Mouse (Mus musculus) layer of hippocampus, adult 11-12 months (tissue): ENCODE measurements at regions not wholly inside any gene's neighbourhood (a gene's known extent, or its start where the extent isn't known, plus 50 kb on each side); places are given as distances from the start of the nearest gene placed in this dataset.
A peak's percentile ranks its signal among the peaks of the same experiment; 100 is the strongest.
"Not testable (repeated sequence)": the region's sequence is repeated elsewhere in the genome, so short reads cannot be mapped to it uniquely, and the experiment has no call there.

Experiments used
- DNase-seq: peaks from one replicate; pipeline ENCODE4 v3.0.0; 2022; ENCODE audit warnings: low spot score

DNA sequence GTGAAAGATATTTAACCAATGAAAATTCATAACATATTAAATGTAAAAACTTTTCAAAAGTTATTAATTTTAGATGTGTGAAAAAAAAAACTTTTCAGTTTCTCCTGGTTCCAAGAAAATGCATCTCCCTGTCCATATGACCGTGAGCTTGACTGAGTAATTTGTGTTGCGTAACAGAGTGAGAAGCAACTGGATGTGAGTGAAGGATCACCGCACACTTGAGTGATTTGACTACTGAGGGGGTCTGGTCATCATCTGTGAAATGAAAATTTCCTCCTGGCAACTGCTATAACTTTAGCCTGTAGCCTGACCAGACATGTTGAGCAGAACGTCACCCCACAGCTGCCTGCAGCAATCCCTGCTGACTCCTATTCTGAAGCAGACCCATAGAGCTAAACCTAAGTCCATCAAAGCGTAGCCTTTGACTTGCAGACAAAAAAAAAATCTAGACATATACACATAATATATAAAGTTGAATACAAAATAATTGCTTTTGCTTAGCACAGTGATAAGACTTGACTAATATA is 461.2 kb downstream of the Brinp3 start:
- no peak for DNase-seq

DNA sequence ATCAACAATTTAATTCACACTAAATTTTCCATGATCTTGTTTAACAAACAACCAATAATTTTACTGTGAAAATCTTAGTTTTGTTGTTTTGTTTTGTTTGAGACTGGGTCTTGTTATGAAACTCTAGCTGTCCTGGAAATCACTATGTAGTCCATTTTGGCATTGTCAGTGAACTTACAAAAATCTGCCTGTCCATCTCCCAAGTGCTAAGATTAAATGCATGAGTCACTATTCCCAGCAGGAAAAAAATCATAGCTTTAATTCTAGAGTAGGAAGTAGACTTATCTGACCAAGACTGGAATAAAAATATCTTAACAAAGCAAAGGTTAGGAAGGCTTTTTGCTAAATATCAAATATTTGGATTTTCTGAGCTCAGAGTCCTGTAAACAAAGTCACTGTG is 461.8 kb downstream of the Brinp3 start:
- no peak for DNase-seq

DNA sequence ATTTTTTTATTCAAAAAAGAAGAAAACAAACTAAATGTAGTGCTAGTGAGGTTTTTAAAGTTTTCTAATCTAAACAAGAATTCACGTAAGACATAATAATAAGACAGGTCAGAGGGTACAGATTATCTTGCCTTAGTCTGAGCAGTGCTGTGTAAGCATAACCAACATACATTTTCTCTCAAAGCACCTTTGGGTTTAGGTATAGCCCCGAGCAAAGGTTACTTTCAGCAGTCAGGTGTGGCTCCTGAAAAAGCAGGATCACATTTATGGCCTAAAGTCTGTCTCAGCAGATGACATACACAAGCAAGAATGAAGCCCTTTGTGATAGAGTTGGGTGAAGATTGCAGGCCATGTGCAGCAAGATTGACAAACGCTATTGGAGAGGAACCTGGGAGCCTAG is 465.9 kb downstream of the Brinp3 start:
- no peak for DNase-seq

DNA sequence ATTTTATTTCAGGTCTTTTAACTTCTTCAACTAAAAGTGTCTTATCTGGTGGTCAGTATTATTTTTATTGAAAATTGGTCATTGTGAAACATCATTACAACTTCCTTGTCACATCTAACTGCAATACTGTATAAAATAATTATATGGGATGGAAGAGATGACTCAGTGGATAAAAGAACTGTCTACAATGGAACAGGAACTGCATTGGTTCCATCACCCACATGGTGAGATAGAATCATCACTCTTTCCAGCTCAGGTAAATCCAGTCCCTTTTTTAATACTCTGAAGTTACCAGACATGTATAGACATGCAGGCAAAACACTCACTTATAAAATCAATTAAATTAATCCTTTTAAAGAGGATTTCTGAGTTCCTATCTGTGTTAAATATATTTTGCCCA is 473.0 kb downstream of the Brinp3 start:
- no peak for DNase-seq

DNA sequence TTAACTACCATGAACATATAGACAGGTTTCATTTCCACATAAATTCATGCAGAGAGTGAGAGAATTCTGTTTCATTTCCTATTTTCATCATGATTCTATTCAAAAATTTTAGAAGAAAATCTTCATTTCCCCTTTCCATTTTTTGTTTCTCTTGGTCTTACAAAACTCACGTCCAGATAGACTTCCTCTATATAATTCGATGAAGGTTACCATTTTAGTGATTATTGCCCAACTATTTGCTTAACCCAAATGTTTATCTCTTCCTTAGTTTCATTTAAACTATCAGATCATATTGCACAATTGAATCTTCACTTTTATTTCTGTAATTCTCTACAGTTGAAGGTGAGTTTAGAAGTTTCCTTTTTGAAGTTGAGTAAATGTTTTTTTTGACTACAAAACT is 473.4 kb downstream of the Brinp3 start:
- no peak for DNase-seq

DNA sequence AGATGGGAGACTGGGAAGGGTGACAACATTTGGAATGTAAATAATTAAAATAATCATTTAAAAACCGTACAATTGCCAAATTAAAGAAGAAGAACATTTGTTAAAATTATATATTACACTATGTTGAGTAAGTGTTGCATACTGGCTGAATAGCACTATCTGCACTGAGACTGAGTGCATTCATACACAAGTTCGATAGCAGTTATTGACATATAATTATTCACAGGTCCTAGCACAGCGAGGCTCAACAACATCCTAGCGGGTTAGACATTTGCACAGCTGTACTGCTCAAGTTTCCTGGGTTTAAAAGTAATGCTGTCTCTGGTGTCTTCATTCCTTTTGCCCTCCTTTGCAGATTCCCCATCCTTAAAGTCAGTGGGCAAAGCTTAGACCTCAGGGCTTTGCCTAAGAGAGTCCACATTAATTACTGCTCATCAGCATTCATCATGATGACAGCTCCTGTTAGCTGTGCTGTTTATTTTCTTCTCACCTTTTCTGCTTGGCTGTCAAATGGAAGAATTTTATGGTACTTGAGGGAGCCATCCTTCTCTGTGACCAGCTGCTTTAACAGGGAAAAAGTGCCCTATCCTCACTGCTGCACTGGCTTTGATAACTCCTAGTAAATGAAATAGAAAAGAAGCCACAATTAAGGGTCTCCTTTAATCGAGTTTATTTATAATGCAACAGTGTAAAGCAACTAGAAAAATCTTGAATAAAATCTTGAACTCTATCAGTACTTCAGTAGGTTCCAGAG is 489.1 kb downstream of the Brinp3 start:
- no peak for DNase-seq

DNA sequence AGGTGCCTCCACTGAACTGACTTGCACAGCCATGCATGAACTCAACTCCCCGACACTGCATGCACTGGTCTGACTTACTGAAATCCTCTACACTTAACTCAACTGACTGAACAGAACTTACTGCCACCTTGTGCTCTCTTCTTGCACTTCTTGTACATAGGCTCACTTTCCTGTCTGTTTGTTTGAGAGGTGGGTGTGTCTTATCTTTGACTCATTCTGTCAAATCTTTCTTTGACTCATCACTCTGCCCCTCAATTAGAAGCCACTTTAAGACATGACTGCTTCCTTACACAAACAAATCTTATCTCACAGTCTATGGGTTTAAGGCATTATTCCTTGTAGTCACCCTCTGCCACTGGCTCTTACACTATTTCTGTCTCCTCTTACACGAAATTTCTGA is 505.5 kb downstream of the Brinp3 start:
- DNase-seq: no peak

DNA sequence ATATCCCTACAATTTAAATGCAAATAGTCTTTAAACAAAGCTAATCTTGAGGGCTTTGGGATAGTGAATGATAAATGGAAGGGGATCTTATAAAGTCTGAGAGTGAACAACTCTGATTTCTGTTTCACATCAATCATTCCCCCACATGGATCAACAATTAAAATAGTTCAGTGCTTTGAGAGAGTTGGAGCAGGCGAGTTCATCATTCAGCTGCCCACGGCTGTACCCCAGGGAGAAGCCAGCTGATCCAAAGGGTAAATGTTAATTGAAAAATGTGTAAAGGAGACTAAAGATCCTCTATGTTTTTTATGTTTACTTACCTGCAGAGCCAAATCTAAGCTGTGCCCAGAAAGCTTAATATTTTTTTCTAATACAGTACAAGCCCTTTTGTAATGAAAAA is 553.2 kb downstream of the Brinp3 start:
- no peak for DNase-seq

DNA sequence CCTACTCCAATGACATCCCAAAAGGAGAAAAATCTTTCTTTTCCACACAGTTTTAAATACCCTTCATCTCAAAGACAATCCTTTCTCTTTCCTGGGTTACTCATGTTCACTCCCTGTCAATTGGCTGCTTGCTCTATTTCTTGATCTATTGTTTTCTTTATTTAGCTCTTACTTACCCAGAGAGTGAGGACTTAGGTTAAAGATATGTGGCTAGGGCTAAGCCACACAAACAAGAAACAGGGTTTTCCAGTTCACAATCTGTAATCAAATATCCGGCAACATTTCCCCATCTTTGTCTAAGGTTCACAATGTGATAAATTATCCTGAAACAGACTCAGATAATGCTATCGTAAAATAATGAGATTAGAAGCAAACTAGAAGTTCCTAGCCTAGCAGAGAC is 563.9 kb downstream of the Brinp3 start:
- no peak for DNase-seq

DNA sequence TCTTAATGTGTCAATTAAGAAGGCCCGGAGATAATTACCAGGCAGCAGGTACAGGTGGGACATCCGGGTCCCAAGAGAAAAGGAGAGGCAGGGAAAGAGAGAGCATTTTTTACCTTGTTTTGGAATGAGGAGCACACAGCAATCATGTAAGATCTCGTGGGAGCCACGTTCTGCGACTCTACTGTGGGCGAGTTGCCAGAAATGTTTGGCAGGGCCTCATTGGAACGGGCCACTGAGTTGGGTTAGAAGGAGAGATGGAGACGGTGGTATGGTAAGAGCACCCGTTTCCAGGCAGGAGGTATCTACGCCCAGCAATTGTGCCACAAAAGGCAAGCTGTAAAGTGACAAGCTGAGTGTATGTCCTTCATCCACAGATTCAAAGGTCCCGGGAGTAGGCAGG is 579.6 kb downstream of the Brinp3 start:
- no peak for DNase-seq

DNA sequence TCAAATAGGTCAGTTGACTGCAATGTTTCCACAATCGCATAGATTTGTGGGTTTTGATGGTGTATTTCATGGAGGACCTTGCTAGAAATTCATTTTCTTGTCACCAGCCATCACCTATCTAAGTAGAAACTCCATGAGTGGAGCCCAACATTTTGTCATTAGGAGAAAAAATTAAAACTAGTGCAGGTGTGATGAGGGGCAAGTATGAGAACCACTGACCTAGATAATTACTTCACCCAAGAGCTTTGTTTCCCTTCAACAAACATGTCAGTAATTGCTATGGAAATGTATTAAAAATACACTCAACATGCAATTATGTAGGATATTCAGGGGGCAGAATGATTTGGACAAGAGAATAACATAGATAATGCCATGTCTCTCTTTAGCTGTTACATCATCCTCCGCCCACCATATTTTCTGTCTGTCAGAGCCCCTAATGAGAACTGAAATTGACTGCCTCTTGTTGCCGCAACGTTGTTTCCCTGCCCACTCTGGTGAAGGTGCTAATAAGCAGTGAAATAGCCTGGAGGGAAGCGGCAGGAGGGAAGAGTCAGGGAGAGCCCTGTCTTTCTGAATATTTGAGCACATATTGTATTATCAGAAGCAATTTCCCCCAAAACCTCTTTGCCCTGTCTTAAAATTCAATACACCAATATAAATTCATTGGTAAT is 589.7 kb downstream of the Brinp3 start:
- no peak for DNase-seq

DNA sequence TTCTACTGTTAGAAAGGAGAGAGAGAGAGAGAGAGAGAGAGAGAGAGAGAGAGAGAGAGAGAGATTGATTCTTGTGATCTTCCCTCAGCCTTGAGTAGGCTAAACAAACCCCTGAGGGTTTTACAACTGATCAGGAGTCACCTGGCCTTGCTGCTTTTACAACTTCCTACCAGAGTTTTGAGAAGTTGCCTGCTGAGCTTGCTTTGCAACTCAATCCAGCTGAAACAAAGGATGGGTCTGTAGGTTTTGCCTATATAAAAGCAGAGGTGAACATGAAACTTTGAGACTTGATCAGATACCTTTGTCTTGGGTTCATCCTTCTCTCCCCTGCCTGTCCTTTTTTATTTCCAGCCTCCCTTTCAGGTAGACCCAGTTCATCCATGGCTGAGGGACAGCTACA is 631.0 kb downstream of the Brinp3 start:
- DNase-seq: no peak

DNA sequence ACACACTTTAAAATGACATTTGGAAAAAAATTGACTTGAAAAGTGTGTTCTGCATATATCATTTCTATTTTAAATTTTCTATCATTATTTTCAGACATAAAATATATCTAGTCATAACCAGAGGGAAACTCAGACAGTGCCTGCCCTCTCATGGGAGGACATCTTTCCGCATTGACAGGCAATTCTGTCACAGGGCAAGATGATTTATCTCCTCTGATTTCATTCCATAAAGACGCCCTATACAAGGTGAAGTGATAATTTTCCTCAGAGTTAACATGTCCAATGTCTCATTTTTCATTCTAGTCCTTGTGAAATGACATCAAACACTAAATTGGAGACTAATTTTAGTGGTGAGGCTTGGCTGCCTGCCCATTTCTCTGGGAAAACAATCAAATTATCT is 643.6 kb downstream of the Brinp3 start:
- peak; percentile 2 for DNase-seq

DNA sequence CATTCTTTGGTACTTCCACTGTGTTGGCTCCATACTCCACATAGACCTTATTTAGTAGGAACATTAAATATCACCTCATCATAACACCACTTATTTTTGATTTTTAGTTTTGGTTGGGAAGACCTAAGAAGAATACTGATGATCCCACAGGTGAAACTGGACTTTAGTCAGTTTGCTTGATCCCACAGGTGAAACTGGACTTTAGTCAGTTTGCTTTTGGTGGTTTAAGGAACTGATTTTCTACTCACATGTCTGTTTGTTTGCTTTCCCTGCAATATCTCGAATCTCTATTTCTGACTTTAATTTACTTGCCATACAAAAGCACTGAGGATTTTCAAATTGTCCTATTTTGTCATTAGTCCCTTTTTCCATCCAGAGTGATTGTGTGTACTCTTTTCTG is 680.8 kb downstream of the Brinp3 start:
- no peak for DNase-seq

DNA sequence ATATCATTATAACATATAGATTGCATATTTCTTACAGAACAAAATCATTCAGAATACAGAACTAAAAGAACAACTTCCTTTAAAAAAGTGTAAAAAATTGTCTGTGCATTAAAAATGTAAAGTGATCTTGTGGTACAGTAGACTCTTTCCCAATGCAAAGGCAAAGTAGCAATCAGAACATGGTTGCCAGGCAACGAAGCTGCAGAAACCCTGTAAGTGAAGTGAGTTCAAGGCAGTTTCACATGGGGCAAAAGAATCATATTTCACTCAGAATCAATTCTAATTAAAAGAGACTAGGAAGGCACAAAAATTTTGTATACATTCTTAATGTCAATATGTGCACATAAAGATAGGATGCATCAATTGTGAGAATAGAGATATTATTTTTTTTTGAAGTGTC is 692.2 kb downstream of the Brinp3 start:
- no peak for DNase-seq

DNA sequence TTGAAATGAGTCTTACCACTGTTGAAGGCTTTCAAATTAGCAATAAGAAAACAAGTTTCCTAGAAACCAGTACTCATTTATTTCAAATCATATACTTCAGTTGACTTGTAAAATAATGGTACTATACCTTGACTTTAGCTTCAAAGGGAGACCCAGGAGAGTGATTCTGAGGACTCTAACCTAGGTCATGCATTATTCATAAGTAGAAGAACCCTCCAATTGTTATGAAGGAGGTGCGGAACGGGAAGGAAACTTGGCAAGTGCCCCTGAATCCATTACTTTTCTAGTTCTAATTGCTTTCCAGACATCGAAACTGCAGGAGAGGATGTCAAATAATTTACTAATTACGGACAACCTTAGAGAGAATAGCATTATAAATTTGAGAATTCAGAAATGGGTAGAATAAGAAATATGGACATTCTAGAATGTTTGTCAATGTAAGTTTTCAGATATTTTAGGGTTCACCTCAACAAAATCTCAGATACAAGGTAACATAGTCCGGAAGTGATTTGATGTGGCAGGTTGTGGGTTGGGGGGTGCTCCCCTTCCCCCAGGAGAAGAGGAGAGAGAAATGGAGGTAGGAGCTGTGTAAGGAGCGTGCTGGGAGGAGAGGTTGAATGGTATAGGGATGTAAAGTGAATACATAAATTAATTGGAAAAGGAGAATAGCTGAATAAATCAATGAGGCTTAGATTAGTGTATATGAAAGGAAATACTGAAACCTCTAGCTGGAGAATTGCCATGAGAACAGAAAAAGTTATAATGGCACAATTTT is 692.9 kb downstream of the Brinp3 start:
- DNase-seq: no peak

DNA sequence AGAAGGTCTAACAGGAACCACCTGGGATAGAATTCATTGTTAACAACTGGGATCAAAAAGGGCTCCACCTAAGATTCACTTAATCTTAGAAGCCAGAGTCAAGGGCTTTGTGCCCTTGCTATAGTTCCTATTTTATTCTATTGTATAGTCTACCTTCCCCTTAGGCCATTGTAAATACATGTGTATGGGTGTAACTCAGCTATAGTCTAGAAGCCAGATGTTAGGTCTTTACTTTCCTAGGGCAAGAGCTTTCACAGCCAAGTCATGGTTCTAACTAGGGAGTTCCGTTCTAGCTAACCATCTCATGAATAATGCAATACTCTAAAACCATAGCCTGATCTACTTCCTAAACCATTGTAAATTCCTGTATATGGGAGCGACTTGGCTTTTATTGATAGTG is 705.4 kb downstream of the Brinp3 start:
- not testable (repeated sequence) for DNase-seq

DNA sequence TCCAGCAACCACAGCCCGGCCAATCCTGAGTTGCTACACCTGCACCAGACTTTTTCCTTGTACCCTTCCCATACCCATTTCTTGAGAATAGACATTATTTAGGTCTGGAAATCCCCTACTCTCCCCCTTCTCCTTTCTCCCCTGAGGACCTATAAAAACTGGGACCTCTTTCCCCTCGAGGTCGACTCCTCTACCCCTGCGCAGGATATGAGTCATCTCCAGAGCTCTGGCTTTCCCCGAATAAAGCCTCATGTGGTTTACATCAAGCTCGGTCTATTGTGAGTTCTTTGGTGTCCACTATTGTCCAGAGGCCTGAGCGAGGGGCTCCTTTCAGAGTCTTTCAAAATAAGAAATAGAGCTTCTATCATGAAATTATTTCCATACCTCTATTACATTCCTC is 720.3 kb downstream of the Brinp3 start:
- not testable (repeated sequence) for DNase-seq

DNA sequence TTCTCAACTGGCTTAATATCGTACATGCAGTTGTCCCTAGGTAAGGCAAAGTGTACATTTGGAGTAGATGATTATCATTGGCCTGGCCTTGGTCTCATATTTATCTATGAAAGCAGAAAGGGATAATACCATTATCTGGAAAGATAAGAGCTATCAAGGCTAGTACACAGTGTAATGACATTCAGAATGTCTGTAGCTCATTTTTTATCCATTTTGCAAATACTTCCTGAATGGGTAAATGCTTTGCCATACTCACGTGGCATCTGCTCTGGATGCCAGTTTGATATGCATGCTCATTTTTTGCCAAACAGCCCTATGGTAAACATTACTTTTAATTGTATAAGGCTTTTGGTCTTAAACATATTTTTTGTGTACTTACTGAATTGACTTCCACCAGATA is 723.4 kb downstream of the Brinp3 start:
- DNase-seq: no peak

DNA sequence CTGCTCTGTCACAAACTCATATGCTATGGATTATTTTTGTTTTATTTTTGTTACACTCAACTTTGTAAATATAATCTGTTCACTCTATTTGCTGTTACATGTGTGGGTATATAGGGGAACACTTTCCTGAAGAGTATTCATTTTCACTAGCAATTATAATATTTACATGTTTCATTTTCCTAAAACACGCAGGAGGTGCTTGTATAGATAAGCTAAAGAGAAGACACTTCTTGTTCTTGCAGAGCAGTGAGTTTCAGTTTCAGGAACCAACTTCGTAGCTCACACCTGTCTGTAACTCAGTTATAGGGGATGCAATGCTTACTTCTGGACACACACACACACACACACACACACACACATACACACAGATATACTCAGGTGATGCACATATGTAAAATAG is 724.9 kb downstream of the Brinp3 start:
- DNase-seq: no peak

DNA sequence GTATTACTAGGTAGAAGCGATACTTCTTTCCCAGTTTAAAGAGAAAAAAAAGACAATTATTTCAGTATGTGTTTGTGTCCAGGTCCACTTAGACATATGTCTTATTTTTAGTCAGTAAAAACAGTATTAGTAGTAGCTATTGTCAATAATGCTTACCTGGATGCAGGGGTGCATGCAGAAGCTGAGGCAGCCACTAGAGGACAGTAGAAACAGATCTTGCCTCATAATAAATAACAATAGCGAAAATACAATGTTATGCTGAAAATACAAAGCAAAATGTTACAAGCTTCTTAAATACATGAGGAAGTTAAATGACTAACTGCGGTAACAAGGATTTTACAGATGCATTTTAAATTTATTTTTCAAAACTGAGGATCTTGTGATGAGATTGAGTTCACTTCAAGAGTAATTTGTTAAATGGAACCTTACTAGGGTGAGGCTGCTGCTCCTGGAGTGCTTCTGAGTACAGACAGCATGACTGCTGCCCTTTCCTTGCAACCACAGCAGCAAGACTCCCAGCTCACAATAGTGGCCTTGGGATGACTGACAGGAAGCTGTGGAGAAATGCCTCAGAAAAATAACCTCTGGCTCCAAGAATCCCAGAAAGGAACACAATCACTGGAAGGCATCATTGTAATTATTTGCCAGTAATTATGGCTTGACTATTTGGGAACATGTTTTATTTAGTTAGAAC is 728.8 kb downstream of the Brinp3 start:
- peak; percentile 6 for DNase-seq

DNA sequence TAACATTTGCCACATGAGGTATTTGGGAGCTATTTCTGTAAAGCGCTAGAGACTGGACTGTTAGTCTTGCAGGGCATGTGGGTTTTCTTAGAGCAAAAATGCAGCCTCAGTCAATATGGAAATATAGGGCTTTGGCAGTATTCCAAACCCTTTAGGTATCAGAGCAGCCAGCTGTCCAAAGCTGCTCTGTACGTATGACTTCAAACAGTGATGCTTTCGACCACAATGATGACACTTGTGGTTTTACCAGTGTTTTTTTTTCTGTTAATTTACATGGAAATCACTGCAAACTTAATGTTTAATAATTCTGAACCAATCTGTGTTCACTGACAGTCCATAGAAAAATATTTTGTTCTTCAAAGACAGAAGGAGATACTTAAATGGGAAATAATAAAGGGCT is 743.0 kb downstream of the Brinp3 start:
- no peak for DNase-seq
